Mouse (Mus musculus) cerebellum, adult 18-20 months (tissue): ENCODE results near the gene Ifi203.
"Not testable (repeated sequence)": the region's sequence is repeated elsewhere in the genome, so short reads cannot be mapped to it uniquely, and the experiment has no call there.

ENCODE experiments used
- DNase-seq, 2 experiments: peaks; one replicate each; pipeline ENCODE4 v3.0.0; 2021

The Ifi203 gene

DNA sequence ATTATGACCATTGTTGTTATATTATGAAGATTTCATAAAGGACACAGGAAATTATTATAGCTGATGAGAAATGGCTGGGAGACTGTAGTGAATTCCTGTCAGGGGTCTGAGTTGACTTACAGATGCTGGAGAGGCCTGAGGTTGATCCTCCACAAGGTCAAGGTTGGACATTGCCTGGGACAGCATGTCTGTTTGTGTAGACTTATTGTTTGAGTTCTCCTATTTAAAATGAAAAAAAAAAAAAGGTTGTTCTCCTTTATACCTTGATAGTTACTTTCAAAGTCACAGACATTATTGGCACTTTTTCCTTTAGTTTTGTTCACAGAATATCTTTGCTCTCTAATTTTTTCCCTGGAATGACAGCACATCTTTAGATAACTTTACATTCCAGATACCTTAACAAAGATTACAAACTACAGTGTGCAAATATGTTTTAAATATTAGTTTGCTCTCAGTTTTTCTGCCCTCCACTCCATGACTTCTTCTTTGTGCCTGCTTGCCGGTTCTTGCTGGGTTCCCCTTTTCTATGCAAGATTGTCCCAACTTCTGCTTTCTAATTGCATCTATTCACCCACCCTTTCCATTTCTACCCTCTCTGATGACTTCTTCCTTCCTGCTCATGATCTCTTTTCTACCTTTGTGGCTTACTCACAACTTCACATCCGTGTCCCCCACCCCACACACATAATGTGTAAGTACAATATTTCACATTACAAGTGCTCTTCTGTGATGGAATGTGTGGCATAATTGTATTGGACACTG is 55.3 kb downstream of the Ifi203 start:
- not testable (repeated sequence) for DNase-seq

DNA sequence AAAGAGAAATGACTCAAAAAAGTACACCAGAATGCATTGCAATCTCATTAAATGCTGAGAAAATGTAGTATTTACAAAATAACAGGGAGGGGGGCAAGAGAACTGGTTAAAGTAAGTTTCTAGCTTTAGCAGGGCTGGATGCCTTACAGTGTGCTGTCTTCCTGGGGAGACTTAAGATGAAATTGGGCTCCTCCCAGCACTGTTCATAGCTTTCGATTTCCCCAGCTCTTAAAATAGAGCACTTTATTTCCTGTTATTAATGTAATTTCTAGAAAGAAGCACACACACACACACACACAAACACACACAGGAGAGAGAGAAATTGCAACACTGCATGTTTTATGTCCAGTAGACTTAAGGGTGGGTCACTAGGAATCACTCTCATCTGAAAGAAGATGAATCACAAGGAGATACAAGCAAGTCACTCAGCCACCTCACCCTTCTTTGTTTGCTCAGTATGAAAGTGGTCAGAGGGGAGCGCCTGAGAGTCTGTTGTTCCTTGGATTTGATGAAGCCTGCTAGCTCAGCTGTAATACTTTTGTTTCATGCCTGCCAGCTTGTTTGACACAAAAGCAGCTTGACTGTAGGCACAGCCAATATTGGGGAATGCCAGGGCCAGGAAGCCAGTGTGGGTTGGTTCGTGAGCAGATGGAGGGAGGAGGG is 62.3 kb downstream of the Ifi203 start:
- peak in 1 of 2 experiments; percentile 2 for DNase-seq

- DNase-seq = not testable (repeated sequence)
Measured at GRCm38 (mm10) chr1:173879225-173879987, 63.1 kb downstream of the Ifi203 start.

GRCm38 (mm10) chr1:173878264-173878663 is 64.2 kb downstream of the Ifi203 start:
- DNase-seq = not testable (repeated sequence)

- DNase-seq = not testable (repeated sequence)
Measured at GRCm38 (mm10) chr1:173877125-173877524, 65.3 kb downstream of the Ifi203 start.
